Mouse (Mus musculus): Measurements from ENCODE around the gene Csnk1d.

DNA sequence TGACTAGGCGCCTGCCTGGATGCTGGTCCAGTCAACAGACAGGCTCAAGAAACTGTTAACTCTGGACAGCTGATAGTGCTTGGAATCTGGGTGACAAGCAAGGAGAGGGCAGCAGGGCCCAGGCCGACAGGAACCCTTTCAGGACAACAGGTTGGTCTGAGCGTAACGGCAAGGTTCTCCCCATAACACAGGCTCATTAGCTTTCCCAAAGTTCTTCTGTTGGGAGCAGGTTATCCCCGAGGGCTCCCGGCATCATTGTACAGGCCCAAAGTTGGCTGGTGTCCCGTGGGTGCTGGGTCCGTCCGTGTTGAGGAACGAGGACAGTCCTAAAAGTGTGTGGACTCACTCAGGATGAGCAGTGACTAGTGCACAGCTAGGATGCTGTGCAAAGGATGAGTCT is 41.3 kb downstream of the Csnk1d start:
- TF ChIP-seq CHD2 (IDR thresholded peaks at IDR 0.05; ENCODE audit: low read depth, low read length) (no peak), HCFC1 (IDR thresholded peaks at IDR 0.05; ENCODE audit: borderline replicate concordance, insufficient read depth, low read length) (no peak), ZNF384 (IDR thresholded peaks at IDR 0.05; ENCODE audit: low read depth, low read length) (no peak), ZC3H11A (IDR thresholded peaks at IDR 0.05; ENCODE audit: borderline replicate concordance, low read depth, low read length) (no peak), MAFK (IDR thresholded peaks at IDR 0.05; ENCODE audit: insufficient read depth, low read depth, low read length) (no peak)
